Mouse (Mus musculus) liver, adult 2 months (tissue): ENCODE data around the gene Rims1. TPM values are rescaled to one million over a fixed set of nuclear protein-coding genes. Genes with fewer than 3 reads are reported as not detected.

Experiments
- DNase-seq: peaks from one replicate; pipeline ENCODE4 v3.0.0-alpha.2; 2011; ENCODE audit warnings: low read depth, low spot score; ENCODE audit errors: extremely low read depth
- H3K27ac ChIP-seq: fragments of 200-500 bp; replicated peaks from 2 replicates; pipeline ENCODE4 v1.5.1; 2012; ENCODE audit warnings: low read depth, mild to moderate bottlenecking, control low read depth, inconsistent platforms, low read length; ENCODE audit not compliant: insufficient read depth
- H3K27me3 ChIP-seq: fragments of 200-500 bp; 2 replicates; pipeline ENCODE4 v1.6.1; 2012; ENCODE audit warnings: mild to moderate bottlenecking, moderate library complexity, low read length, inconsistent platforms; ENCODE audit not compliant: control insufficient read depth, insufficient read depth
- H3K36me3 ChIP-seq: fragments of 200-500 bp; 2 replicates; pipeline ENCODE4 v1.6.1; 2012; ENCODE audit warnings: low read length, inconsistent platforms; ENCODE audit not compliant: control insufficient read depth, insufficient read depth
- H3K4me1 ChIP-seq: fragments of 200-500 bp; 2 replicates; pipeline ENCODE4 v1.6.1; 2011; ENCODE audit warnings: low read length; ENCODE audit not compliant: control insufficient read depth, insufficient read depth
- H3K4me3 ChIP-seq: fragments of 200-500 bp; 2 replicates; pipeline ENCODE4 v1.5.1; 2011; ENCODE audit warnings: low read depth, mild to moderate bottlenecking, control low read depth, low read length, moderate library complexity; ENCODE audit not compliant: insufficient read depth
- H3K79me2 ChIP-seq: fragments of 200-500 bp; 2 replicates; pipeline ENCODE4 v1.6.1; 2012; ENCODE audit warnings: inconsistent platforms, mild to moderate bottlenecking, low read length, moderate library complexity; ENCODE audit not compliant: control insufficient read depth, insufficient read depth
- H3K9ac ChIP-seq: fragments of 200-500 bp; 2 replicates; pipeline ENCODE4 v1.6.1; 2012; ENCODE audit warnings: low read depth, mild to moderate bottlenecking, control low read depth, inconsistent platforms, low read length
- CTCF ChIP-seq: fragments of 200-500 bp; IDR thresholded peaks from 2 replicates; pipeline ENCODE4 v1.5.1; 2011; ENCODE audit warnings: low read depth, low read length, control low read depth
- POLR2A ChIP-seq: fragments of 200-500 bp; IDR thresholded peaks from 2 replicates; pipeline ENCODE4 v1.6.1; 2011; ENCODE audit warnings: low read length, control low read depth; ENCODE audit not compliant: insufficient read depth; ENCODE audit errors: extremely low read depth
- WGBS: fragments of 180-500 bp; shearing (Covaris S2); methylation state at CpG from one replicate; pipeline ENCODE4 v1.1.7; 2018; 5-methylcytosine and 5-hydroxymethylcytosine counted together
- polyA plus RNA-seq: library from polyadenylated mRNA; depleted of rRNA; stranded (reverse); fragments of >200 nt; gene quantifications from 2 replicates; pipeline ENCODE4 v1.2.3, GENCODE M21; 2012
- total RNA-seq: library from RNA; depleted of rRNA; stranded (reverse); fragments of >200 nt; gene quantifications from 2 replicates; pipeline ENCODE4 v1.2.3, GENCODE M21; 2014

The Rims1 gene
- total and polyA plus RNA-seq, 2 experiments = under 0.01 TPM; not detected in 1

DNA sequence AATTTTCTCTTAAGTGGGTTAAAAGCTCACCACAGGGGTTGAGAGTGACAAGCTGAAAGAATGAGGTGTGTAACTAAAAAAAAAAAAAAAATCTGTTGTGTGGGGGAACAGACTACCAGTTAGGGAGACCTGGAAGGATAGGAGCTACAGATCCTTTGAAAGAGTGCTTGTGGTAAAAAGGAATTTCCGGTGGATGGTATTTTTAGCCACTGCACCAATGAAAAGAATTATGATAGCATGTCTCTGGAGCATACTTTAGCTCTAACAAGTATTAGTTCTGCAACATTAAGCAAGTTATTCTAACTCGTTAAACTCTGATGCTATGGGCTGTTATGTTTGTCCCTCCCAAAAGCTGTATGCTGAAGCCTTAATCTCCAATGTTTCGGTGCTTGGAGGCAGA is 192.2 kb downstream of the Rims1 start:
- Histone ChIP-seq H3K79me2 (no peaks in the 10 kb centered on the region), H3K36me3 (no peaks in the 10 kb centered on the region), H3K27ac (no peak overlapping the region), H3K4me1 (no peaks in the 10 kb centered on the region), H3K9ac (no peak overlapping the region), H3K27me3 (no peaks in the 10 kb centered on the region), H3K4me3 (no peak overlapping the region)
- 81% methylated on average over 3 of the region's 3 CpGs for WGBS
- TF ChIP-seq POLR2A (no peak), CTCF (no peak)
- DNase-seq = no peak

- 56% methylated on average over 18 of the region's 18 CpGs for WGBS
- peak; percentile 16 for DNase-seq
- no peak for TF ChIP-seq POLR2A
- peak; percentile 57 for TF ChIP-seq CTCF
- no peak overlapping the region for H3K4me3 ChIP-seq
- H3K79me2 ChIP-seq = no peaks in the 10 kb centered on the region
- H3K27me3 ChIP-seq = no peaks in the 10 kb centered on the region
- H3K4me1 ChIP-seq = no peaks in the 10 kb centered on the region
- H3K27ac ChIP-seq = no peak overlapping the region
- H3K9ac ChIP-seq = no peak overlapping the region
- H3K36me3 ChIP-seq = no peaks in the 10 kb centered on the region
These were observed 201.3 kb downstream of the Rims1 start for GRCm38 (mm10) chr1:22604329-22605044.

DNA sequence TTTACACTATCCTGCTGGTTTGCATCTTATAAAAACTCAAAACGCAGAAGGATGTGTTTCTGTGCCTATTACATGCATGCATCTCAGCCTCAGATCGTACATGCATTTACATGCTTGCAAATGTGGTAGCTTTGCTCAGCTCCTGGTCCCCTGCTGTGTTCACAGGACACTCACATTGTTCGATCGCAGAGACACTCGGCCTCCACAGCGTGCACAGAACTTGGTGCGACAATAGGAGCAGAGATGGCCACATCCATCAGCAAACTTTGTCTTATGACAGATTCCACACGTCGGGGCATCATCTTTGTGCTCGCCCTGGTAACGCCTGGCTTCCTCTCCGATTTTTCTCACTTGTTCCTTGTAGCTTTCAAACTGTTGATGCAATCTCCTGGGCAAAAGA is 209.6 kb downstream of the Rims1 start:
- no peak for TF ChIP-seq CTCF
- no peak for TF ChIP-seq POLR2A
- no peak for DNase-seq
- Histone ChIP-seq H3K27ac (no peak overlapping the region), H3K9ac (no peak overlapping the region), H3K27me3 (no peaks in the 10 kb centered on the region), H3K4me1 (peaks cover 2% of the 10 kb centered on the region; the same call in 1 of the 2 replicates), H3K36me3 (no peaks in the 10 kb centered on the region), H3K79me2 (no peaks in the 10 kb centered on the region), H3K4me3 (no peak overlapping the region)
- WGBS = 89% methylated on average over 12 of the region's 12 CpGs

DNA sequence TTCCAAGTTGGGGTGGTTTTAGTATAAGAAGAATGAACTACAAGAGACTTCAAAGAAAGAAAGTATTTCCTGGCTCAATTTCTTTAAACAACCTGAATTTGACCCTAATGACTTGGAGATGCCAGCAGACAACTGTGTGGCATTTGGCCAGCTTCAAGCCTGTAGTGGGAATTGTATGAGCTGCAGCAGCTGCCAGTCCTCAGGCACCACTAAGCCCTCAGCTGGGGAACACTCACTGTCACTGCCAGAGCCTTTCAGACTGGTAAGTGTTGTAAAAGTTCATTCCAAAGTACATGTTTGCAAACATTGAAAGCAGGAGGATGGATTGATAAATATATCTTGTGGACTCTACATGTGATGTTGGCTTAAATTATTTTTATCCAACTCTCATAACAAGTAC is 211.0 kb downstream of the Rims1 start:
- H3K36me3 ChIP-seq = no peaks in the 10 kb centered on the region
- TF ChIP-seq POLR2A (no peak), CTCF (no peak)
- H3K4me1 ChIP-seq = peaks cover 2% of the 10 kb centered on the region; the same call in 1 of the 2 replicates
- peak; percentile 77 for DNase-seq
- H3K4me3 ChIP-seq = no peak overlapping the region
- H3K27ac ChIP-seq = no peak overlapping the region
- no peaks in the 10 kb centered on the region for H3K27me3 ChIP-seq
- H3K9ac ChIP-seq = no peak overlapping the region
- H3K79me2 ChIP-seq = no peaks in the 10 kb centered on the region

GRCm38 (mm10) chr1:22587859-22588383 is 217.9 kb downstream of the Rims1 start:
- Histone ChIP-seq H3K4me3 (no peak overlapping the region), H3K79me2 (no peaks in the 10 kb centered on the region), H3K4me1 (peaks cover 2% of the 10 kb centered on the region; the same call in 1 of the 2 replicates), H3K27ac (no peak overlapping the region), H3K27me3 (no peaks in the 10 kb centered on the region), H3K36me3 (no peaks in the 10 kb centered on the region), H3K9ac (no peak overlapping the region)
- WGBS = 34% methylated on average over 7 of the region's 7 CpGs
- TF ChIP-seq POLR2A = no peak
- no peak for TF ChIP-seq CTCF
- DNase-seq = peak; percentile 57

GRCm38 (mm10) chr1:22585560-22585959 is 220.2 kb downstream of the Rims1 start:
- 87% methylated on average over 3 of the region's 3 CpGs for WGBS
- Histone ChIP-seq H3K27ac (no peak overlapping the region), H3K27me3 (no peaks in the 10 kb centered on the region), H3K79me2 (no peaks in the 10 kb centered on the region), H3K9ac (no peak overlapping the region), H3K4me3 (no peak overlapping the region), H3K4me1 (peaks cover 2% of the 10 kb centered on the region; the same call in 1 of the 2 replicates), H3K36me3 (no peaks in the 10 kb centered on the region)
- TF ChIP-seq CTCF = no peak
- no peak for TF ChIP-seq POLR2A
- no peak for DNase-seq
